Mouse (Mus musculus) mature B cell (primary cell): ENCODE data around the gene 1500011B03Rik.
"Not testable (repeated sequence)": the region's sequence is repeated elsewhere in the genome, so short reads cannot be mapped to it uniquely, and the experiment has no call there.

Experiments
- in situ Hi-C: fragments of 300-500 bp; cut with MboI; formaldehyde crosslinking; loops from 2 replicates; pipeline ENCODE4 v1.14.3; 2019

Gene 1500011B03Rik

DNA sequence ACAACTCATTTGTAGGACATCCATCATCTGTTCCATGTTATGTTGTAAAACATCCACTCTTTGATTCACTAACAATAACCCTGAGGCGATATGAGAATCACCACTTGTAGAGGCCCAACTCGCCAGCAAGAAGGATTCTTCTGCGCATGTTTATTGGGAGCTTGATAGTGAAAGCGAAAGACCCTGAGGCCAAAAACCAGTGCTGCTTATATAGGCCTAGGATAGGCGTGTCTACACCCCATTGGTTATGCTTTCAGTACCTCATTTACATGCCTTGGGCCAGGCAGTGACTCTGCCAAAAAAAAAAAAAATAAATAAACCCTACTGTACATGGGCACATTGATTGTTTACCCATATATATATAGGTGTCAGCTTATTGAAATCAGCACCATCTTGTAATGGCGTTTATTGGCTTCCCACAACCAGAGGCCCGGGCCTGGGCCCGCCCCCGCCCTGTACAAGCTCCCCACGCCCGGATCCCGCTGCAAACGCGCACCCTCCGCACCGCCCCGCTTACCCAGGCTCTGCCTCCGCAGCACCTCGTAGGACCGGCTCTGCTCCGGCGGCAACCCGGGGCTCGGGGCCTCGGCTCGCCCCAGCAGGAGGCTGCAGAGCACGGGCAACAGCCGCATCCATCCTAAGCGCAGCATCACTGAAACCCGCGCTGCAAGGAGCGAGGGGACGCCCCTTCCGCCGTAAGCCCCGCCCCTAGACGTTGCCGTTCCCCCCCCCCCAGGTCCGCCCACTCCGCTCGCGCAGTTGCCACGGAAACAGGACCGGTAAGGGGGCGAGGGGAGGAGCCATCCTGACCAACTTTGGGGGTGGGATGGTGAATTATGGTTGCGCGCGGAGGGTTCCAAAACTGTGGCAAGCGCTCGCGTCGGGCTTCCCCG, at the start of gene 1500011B03Rik:
Gene 1500011B03Rik (minus strand): TSS at position 673 of the 893 bp plus-strand sequence.
- in situ Hi-C loops: no loop called here

DNA sequence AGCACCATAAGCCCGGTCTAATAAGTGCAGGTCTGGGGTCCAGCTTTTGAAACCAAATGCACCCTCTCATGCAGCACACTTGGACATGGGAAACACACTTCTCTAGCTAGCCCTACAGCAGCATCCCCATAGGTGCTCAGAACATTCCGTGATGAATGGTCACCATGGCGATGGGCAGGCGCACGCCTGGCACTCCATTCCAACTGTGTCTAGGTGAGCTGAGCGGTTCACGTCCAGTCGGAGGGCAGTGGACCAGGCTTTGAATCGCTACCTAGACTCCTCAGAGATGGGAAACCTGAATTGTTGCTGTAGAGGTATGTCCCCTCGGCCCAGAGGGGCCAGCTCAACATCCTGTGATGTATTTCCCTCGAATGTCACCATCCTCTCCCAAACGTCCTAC, 42.0 kb upstream of the 1500011B03Rik start:
- in situ Hi-C loops: no loop called here

GRCm38 (mm10) chr5:114864813-114865212, 41.5 kb upstream of the 1500011B03Rik start:
- in situ Hi-C loops: no loop called here

- in situ Hi-C loops: no loop called here
Observed at GRCm38 (mm10) chr5:114861730-114862129, 38.5 kb upstream of the 1500011B03Rik start.

GRCm38 (mm10) chr5:114859253-114859652, 36.0 kb upstream of the 1500011B03Rik start:
- in situ Hi-C loops: no loop called here

- in situ Hi-C loops: no loop called here
Observed at GRCm38 (mm10) chr5:114858582-114858981, 35.3 kb upstream of the 1500011B03Rik start, which contains the start of gene Gm9936. Gm9936 (minus strand) TSS chr5:114858682.

DNA sequence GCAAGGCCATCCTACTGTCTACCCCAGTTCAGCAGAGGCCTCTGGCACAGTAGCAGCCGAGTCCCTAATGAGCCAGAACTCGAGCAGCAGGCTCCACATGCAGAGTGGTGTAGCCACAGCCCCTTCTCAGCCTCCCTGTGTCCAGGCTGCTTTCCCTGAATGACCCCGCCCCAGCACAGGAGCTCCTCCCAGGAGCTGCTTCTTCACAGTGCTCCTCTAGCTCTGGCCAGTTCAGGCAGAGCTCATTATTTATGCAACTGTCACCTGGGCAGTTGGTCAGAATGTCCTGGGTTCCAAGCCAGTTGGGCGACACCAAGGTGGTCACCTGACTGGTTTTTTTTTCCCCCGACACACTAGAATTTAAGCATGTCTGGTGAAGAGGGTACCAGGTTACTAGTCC, 30.1 kb upstream of the 1500011B03Rik start, which contains the start of gene 4930519G04Rik:
Gene 4930519G04Rik (plus strand): TSS at position 301 of the 400 bp plus-strand sequence.
- in situ Hi-C loops: not testable (repeated sequence)

GRCm38 (mm10) chr5:114851565-114852236, 28.4 kb upstream of the 1500011B03Rik start:
- in situ Hi-C loops: no loop called here

DNA sequence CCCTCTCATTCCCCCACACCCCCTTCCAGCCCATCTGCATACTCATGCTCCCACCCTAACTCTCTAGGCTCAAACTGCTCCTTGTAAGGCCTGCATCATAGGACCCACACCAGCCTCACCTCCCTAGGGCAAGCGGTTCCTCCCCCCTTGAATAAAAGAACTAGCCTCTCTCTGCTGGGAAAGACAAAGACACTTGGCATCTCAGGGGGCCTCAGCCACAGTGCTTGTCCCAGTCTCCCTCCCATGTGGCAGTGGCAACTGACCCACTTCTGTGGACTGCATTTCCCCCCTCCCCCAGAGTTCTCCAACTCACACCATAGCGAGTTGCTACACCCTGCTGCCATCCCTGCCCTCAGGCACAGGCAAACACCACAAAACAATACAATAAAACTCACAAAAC, 21.1 kb upstream of the 1500011B03Rik start:
- in situ Hi-C loops: not testable (repeated sequence)

- in situ Hi-C loops: no loop called here
Observed at GRCm38 (mm10) chr5:114842674-114843073, 19.4 kb upstream of the 1500011B03Rik start.

DNA sequence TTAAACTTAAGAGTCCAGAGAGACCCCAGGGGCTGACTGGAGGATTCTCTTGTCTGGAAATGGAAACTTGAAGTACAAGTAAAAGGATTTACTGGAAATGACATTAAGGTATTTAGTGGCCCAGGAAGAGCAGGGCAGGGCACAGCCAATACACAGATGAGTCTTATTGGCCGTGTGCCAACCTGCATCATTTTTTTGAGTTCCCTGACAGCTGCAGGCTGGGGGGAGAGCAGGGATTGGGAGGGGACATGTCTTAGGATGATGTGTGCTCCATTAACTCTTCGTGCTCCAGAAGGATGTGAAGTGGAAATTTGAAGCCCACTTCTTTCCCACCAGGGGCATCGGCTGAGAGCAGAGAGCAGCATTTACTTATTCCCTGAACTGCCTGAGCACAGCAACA, 18.9 kb upstream of the 1500011B03Rik start:
- in situ Hi-C loops: not testable (repeated sequence)

DNA sequence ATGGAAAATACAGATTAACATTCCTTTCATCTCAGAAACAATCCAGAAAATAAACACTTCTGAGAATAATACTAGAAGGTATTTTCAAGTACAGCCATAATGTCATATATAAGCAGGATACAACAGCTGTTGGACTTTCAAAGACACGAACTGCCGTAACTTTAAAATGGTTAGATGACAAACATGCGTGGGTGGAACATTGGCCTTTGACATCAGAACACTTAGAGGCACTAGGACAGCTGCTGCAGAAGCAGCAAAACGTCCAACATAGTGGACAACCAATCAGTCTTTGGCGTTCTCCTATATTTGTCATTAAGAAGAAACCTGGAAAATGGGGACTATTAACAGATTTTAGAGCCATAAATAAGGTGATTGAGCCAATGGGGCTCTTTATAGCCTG, 17.2 kb upstream of the 1500011B03Rik start:
- in situ Hi-C loops: not testable (repeated sequence)

DNA sequence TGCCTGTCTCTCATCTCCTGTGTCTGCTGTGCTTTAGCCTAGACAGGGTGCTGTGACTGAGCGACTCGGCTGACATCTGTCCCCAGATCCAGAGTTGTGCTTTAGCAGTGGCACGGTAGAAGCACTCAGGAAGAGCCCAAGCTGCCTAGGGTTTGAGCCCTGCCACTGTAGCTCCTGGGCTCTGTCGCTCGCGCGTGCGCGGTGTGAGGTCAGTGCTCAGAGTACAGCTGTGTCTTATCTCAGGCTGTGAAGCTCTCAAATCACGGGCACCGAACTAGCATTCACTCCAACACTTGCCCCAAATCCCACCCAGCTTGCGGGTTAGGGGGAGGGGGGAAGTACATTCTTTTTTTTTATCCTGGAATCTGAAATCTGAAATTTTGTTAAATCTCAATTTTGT, 13.6 kb upstream of the 1500011B03Rik start:
- in situ Hi-C loops: no loop called here

GRCm38 (mm10) chr5:114829740-114830139, 6.5 kb upstream of the 1500011B03Rik start:
- in situ Hi-C loops: no loop called here

GRCm38 (mm10) chr5:114827427-114827826, 4.2 kb upstream of the 1500011B03Rik start:
- in situ Hi-C loops: no loop called here

DNA sequence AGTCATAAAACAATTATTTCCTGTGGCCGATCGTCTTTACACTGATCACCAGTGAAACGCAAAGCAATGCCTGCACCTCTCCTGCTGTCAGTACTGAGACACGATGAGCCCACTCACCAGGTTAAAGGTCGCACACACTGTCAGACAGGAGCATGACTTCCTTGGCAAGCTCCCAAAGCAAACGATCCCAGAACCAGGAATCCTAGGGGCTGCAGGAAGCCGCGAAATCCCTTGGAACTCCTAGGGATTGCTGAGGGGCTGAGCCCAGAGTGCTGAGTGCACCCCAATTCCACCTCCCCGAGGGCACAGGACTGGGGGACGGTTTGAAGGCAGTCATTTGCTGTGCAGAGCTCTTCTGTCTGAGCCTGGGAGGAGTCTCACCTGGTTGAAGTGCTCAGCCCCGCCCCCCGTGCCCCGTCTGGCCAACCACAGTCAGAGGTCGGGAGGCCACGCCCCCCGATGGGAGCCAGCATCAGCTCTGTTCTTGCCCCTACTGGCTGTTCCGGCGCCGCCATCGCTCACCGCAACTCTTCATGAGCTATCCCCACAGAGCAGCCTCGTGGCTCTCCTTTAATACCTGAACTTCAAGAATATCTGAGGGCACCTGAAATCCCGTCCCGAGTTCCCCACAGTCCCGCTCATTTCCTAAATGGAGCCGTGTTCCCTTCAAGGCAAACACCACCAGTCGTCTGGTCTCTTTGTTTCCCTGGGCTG, 2.9 kb upstream of the 1500011B03Rik start:
- in situ Hi-C loops: no loop called here

DNA sequence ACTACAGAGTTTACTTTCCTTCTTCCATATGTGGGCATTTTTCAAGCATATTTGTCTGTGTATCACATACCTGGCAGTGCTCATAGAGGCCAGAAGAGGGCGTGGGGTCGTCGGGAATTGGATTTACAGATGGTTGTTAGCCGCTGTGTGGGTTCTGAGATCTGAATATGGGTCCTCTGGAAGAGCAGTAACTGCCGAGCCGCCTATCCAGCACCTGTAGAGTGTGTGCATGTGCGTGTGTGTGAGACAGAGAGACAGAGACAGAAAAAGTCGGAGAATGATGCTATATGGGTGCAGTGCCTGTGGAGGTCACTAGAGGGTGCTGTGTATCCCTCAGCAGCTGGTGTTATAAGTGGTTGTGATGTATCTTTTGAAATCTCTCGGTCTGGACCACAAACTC, 929 bp upstream of the 1500011B03Rik start:
- in situ Hi-C loops: no loop called here

- in situ Hi-C loops: no loop called here
Observed at GRCm38 (mm10) chr5:114818124-114818523, 5.1 kb downstream of the 1500011B03Rik start.

GRCm38 (mm10) chr5:114816599-114816998, 6.7 kb downstream of the 1500011B03Rik start:
- in situ Hi-C loops: no loop called here

GRCm38 (mm10) chr5:114813525-114814181, 9.6 kb downstream of the 1500011B03Rik start:
- in situ Hi-C loops: no loop called here

DNA sequence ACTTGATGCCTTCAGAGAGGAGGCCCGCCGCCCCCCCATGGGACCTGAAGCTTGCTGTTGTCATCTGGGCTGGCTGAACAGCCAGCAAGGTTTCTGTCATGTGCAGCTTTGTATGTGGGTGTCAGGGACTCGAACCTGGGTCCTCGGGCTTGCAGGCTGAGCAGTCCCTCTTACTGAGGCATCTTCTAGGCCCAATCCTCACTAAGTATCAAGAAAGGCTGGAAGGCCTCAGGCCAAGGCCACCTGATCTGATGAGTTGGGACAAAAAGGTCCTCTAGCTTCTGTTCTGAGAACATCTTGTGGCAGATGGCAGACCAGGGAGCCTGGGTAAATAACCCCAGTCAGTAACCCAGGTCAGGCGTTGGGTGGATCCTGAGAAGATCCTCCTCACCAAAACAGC, 13.4 kb downstream of the 1500011B03Rik start:
- in situ Hi-C loops: no loop called here
